Mouse (Mus musculus): ENCODE results near the gene Tead3.
"Not testable (repeated sequence)": the region's sequence is repeated elsewhere in the genome, so short reads cannot be mapped to it uniquely, and the experiment has no call there.

Tead3 gene

GRCm38 (mm10) chr17:28360531-28361277 is 10.1 kb upstream of the Tead3 start:
- CTCF ChIA-PET: no interaction called here

- CTCF ChIA-PET: not testable (repeated sequence)
Observed at GRCm38 (mm10) chr17:28358576-28359261, 8.1 kb upstream of the Tead3 start.

- CTCF ChIA-PET: no interaction called here
Observed at GRCm38 (mm10) chr17:28355871-28356270, 5.3 kb upstream of the Tead3 start.

- CTCF ChIA-PET: no interaction called here
Observed at GRCm38 (mm10) chr17:28352018-28352417, 1.4 kb upstream of the Tead3 start.

- CTCF ChIA-PET: no interaction called here
Observed at GRCm38 (mm10) chr17:28351353-28351890, 805 bp upstream of the Tead3 start.

- CTCF ChIA-PET: no interaction called here
Observed at GRCm38 (mm10) chr17:28349901-28350465, 634 bp downstream of the Tead3 start.

GRCm38 (mm10) chr17:28349264-28349880 is 1.2 kb downstream of the Tead3 start:
- CTCF ChIA-PET: no interaction called here

GRCm38 (mm10) chr17:28348211-28348610 is 2.4 kb downstream of the Tead3 start:
- CTCF ChIA-PET: no interaction called here

GRCm38 (mm10) chr17:28347327-28347726 is 3.3 kb downstream of the Tead3 start:
- CTCF ChIA-PET: no interaction called here

GRCm38 (mm10) chr17:28345882-28346281 is 4.7 kb downstream of the Tead3 start:
- CTCF ChIA-PET: no interaction called here

- CTCF ChIA-PET: no interaction called here
Observed at GRCm38 (mm10) chr17:28345271-28345721, 5.3 kb downstream of the Tead3 start.

GRCm38 (mm10) chr17:28344670-28345069 is 5.9 kb downstream of the Tead3 start:
- CTCF ChIA-PET: no interaction called here

- CTCF ChIA-PET: no interaction called here
Observed at GRCm38 (mm10) chr17:28344050-28344607, 6.5 kb downstream of the Tead3 start.

- CTCF ChIA-PET: no interaction called here
Observed at GRCm38 (mm10) chr17:28341091-28341490, 9.5 kb downstream of the Tead3 start.

GRCm38 (mm10) chr17:28340578-28340977 is 10.0 kb downstream of the Tead3 start:
- CTCF ChIA-PET: no interaction called here

- CTCF ChIA-PET: interaction anchor here (0.6 kb wide), 1 partner anchor 286 kb away, joined by 3 read pairs; no protein-coding TSS in a partner anchor
Observed at GRCm38 (mm10) chr17:28337547-28337946, 13.1 kb downstream of the Tead3 start.

- CTCF ChIA-PET: no interaction called here
Observed at GRCm38 (mm10) chr17:28335267-28335666, 15.3 kb downstream of the Tead3 start.

GRCm38 (mm10) chr17:28332915-28333546 is 17.6 kb downstream of the Tead3 start:
- CTCF ChIA-PET: no interaction called here

GRCm38 (mm10) chr17:28332113-28332914 is 18.3 kb downstream of the Tead3 start:
- CTCF ChIA-PET: interaction anchor here (0.5 to 0.6 kb wide), 2 partner anchors 47 to 189 kb away, joined by 3 to 4 read pairs; no protein-coding TSS in a partner anchor
